Mouse (Mus musculus) gastrocnemius, adult 2 months (tissue): ENCODE measurements around the gene Lrrc8b. TPM values are rescaled to one million over a fixed set of nuclear protein-coding genes. Genes with fewer than 3 reads are reported as not detected.
A peak's percentile ranks its signal among the peaks of the same experiment; 100 is the strongest.

Experiments
- DNase-seq: peaks from one replicate; pipeline ENCODE4 v3.0.0; 2022
- H3K27ac ChIP-seq: fragments of 200-600 bp; 2 replicates; pipeline ENCODE4 v1.8.1; 2022; ENCODE audit warnings: mild to moderate bottlenecking
- H3K4me3 ChIP-seq: fragments of 200-600 bp; 2 replicates; pipeline ENCODE4 v1.8.1; 2022; ENCODE audit warnings: mild to moderate bottlenecking, moderate library complexity
- CTCF ChIP-seq: fragments of 200-600 bp; IDR thresholded peaks from 2 replicates; pipeline ENCODE4 v1.8.1; 2022; ENCODE audit warnings: antibody characterized with exemption, mild to moderate bottlenecking, moderate library complexity
- intact Hi-C: fragments of 180-260 bp; cut with DNase I; formaldehyde crosslinking; loops from one replicate; pipeline ENCODE4 v1.15.1; 2025
- total RNA-seq, 2 experiments: library from RNA; stranded (reverse); gene quantifications; 2 replicates each; pipeline ENCODE4 v1.2.3; 2021

Lrrc8b gene
- total RNA-seq, 2 experiments from 2014 or later, result 1.4 to 2.1 TPM

DNA sequence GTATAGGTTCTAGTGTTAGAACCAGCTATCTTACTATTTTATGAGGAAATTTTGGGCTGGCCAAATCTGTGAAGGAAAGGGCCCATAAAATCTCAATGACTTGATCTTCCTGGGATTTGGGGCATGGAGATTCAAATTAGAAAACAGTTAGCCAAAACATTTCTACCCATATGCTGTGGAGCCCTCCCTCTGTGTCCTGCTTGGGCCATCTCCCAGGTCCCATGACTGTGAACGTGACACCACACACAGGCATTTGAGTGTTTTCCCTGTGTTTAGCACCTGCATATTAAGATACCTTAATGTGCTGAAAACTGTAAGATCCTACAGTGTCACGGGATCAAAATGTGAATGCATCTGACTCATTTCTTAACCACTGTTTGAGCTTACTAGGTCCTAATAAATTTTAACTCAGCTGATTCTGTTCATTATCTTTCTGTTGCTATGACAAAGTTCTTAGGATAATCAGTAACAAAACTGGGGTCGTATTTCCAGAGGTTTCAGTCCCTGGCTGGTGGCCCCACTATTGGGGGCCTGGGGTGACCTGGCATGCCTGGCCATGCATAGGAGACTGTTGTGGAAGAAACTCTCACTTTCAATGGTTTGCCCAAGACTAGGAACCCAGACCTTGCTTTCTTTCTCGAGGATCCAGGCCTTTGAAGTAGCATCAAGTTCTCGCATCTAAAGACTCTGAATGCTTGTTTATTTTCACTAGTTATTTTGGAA lies 57.6 kb downstream of the Lrrc8b start:
- no peak overlapping the region for H3K27ac ChIP-seq
- no peak for DNase-seq
- intact Hi-C loops, result no loop called here
- H3K4me3 ChIP-seq, result no peak overlapping the region
- no peak for TF ChIP-seq CTCF

DNA sequence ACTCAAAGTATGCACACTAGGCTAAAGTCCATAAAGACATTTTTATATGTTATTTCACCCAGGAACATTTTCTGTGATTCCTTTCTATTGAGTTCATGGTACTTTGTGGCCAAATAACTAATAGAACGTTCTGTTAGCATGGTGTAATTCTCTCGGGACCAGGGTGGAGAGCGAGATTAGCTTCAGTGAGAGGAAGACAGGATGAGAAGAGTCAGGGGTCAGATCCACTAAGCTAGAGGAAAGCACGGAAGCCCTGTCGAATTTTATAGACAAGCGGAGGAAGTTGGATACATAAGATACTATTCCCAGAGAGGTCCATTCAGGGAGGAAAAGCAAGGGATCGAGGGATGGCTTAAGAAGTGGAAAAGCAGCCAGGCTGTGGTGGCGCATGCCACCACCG lies 62.0 kb downstream of the Lrrc8b start:
- DNase-seq, result no peak
- intact Hi-C loops, result no loop called here
- no peak for TF ChIP-seq CTCF
- H3K27ac ChIP-seq, result peak overlapping the region; percentile 28
- H3K4me3 ChIP-seq, result no peak overlapping the region

DNA sequence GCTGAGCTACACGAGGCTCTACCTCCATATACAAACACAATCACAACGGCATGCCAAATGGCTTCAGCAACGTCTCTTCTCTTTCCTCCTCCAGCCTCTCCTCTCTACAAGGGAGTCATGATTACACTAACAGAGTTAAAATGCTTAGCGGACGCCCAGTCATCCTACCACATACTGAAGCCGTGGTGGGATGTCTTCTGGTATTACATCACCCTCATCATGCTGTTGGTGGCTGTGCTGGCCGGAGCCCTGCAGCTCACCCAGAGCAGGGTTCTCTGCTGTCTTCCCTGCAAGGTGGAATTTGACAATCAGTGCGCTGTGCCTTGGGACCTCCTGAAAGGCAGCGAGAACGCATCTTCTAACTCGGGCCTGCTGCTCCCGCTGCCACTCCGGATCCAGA lies 64.1 kb downstream of the Lrrc8b start:
- Histone ChIP-seq H3K27ac (no peak overlapping the region), H3K4me3 (no peak overlapping the region)
- no peak for DNase-seq
- intact Hi-C loops, result no loop called here
- no peak for TF ChIP-seq CTCF

DNA sequence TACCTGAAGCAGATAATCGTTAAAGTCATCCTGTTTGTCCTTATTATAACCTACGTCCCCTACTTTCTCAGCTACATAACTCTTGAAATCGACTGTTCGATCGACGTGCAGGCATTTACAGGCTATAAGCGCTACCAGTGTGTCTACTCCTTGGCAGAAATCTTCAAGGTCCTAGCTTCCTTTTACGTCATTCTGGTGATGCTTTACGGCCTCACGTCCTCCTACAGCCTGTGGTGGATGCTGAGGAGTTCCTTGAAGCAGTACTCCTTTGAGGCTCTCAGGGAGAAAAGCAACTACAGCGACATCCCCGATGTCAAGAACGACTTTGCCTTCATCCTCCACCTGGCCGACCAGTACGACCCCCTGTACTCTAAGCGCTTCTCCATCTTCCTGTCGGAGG lies 65.0 kb downstream of the Lrrc8b start:
- DNase-seq, result no peak
- TF ChIP-seq CTCF, result no peak
- H3K4me3 ChIP-seq, result no peak overlapping the region
- intact Hi-C loops, result no loop called here
- no peak overlapping the region for H3K27ac ChIP-seq

DNA sequence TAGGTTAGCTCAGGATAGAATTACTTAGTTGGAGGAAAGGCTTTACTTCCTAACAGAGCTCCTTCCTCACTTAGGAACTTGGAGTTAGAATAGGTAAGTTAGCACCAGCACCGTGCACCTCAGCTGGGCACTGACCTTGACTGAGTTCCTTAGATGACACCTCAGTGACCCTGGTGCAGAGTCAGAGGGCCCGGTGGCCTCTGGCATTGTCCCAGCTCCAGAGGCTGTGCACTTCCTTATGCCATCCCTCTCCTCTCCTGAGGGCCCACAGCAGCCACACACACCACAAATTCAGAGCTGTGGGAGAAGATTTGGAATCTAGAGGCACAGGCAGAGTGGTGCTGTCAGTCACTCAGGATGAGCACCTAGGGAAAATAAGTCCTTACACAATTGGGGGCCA lies 68.1 kb downstream of the Lrrc8b start:
- Histone ChIP-seq H3K4me3 (no peak overlapping the region), H3K27ac (no peak overlapping the region)
- TF ChIP-seq CTCF, result no peak
- intact Hi-C loops, result no loop called here
- DNase-seq, result no peak

DNA sequence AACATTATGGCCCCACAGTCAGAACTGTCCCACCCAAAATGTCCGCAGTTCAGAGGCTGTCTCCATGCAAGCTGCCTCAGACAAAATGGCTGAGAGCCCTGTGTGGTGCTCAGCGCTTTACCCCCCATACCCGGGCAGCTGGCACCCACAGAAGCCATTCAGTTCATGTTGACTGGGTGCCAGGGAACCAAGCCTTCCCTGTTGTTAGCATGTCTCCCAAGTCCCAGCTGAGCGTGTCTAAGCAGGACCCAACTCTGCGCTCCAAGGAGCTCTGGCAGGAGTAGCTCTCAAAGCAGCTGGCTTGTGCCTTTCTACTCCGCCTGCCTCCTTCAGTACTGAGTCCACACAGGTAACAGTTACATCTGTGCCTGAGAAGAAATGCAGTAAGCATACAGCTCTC lies 68.7 kb downstream of the Lrrc8b start:
- intact Hi-C loops, result no loop called here
- Histone ChIP-seq H3K4me3 (no peak overlapping the region), H3K27ac (no peak overlapping the region)
- no peak for TF ChIP-seq CTCF
- no peak for DNase-seq

DNA sequence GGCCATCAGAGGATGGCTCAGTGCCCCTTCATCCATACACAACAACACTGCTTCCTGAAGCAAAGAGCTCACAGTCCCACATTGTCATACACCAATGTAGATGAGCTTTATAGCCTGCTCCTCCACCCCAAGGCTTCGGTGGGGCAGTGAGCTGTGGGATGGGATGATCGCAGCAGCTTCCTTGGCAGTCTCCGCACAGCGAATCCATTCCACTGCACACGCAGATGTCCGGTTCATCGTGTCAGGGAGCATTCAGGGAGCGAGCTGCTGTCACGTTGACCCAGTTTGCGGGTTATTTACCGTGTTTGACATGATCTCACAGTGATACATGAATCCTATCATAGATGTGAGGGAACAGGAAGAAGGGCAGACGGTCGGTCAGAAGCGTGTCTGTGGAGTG lies 69.3 kb downstream of the Lrrc8b start:
- no peak for TF ChIP-seq CTCF

DNA sequence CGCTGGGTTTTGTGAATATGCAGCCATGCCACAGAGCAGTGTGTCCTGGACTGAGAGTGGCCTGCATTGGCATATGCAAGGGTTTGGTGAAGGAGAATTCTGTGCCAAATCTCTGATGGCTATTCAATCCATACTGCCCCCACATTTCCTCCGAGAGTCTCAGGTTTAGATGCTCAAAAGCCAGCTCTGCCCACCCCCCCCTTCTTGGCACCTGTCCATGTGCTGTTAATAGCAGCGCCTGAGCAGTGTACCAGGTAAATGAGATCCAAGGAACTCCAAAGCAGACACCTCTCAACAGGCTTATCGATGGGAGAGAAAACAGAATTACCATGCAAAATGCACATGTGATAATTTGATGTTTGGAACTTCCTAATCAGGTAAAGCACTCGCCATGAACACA lies 74.6 kb downstream of the Lrrc8b start:
- intact Hi-C loops, result loop anchor here (10.0 kb wide), 1 partner anchor 385 kb away; the partner anchor contains the start of gene Zfp326
- Histone ChIP-seq H3K27ac (no peak overlapping the region), H3K4me3 (no peak overlapping the region)
- TF ChIP-seq CTCF, result no peak
- no peak for DNase-seq

More for the DNA sequence above, 69.3 kb downstream of the Lrrc8b start:
- intact Hi-C loops, result no loop called here
- Histone ChIP-seq H3K27ac (no peak overlapping the region), H3K4me3 (no peak overlapping the region)
- DNase-seq, result no peak

DNA sequence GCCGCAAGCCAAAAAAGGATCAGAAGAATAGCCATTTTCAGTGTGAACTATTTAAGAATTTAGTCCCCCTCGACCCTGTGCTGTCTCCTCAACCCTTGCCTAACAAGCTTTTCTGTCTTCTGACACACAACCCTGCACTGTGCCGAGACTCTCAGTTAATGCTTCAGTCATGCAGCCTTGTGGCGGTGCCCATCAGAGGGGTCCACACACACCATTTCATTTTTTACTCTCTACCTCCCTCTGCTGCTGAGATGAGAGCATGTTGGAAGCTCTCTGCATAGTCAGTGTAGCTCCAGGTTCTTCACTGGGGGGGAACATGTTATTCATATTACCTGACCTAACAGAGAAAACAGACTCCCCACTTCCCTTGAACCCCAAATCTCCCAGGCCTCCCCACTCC lies 75.8 kb downstream of the Lrrc8b start:
- TF ChIP-seq CTCF, result peak; percentile 23
- Histone ChIP-seq H3K27ac (no peak overlapping the region), H3K4me3 (no peak overlapping the region)
- intact Hi-C loops, result loop anchor here (10.0 kb wide), 1 partner anchor 383 kb away; the partner anchor contains the start of gene Zfp326
- DNase-seq, result no peak

DNA sequence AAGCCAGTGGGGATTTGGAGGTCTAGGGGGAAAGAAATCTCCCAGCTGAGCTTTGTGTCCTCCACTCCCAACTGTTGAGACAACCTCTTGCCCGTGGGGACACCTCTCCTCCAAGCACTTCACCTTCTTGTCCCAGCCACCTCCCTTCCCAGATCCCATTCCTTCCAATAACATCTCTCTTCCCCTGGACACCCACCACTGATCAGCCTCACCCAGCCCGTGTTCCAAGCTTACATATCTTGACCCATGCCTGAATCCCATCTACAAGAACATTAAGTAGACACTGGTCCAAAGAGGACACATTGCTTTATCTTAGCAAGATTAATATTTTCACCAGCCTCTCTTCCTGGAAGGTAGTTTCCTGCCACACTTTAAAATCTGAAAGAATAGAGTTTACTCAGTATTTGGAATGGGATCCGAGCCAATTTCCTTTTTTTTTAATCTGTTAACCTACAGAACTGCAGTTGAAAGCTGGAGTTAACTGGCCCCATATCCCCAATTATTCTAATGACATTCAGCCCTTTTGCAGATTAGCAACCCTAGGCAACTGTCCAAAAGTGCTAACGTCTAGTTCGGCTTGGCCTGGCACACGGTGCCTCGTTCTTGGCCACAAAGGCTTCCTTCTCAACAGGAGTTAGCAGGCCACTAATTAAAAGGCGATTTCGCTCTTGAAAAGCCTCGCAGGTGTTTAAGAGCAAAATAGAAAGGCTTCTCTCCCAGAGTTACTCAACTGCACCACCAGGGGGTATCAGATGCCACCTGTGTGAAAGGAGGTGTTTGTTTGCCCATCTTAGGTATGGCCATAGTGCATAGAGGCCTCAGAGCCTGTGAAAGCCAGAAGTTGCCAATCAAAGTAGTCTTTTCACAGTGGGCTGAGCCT lies 77.0 kb downstream of the Lrrc8b start:
- H3K4me3 ChIP-seq, result no peak overlapping the region
- no peak for DNase-seq
- TF ChIP-seq CTCF, result peak; percentile 53
- intact Hi-C loops, result loop anchor here (1.0 to 10.0 kb wide), 2 partner anchors 161 to 382 kb away; partner anchors contain the start of gene Zfp326
- no peak overlapping the region for H3K27ac ChIP-seq

DNA sequence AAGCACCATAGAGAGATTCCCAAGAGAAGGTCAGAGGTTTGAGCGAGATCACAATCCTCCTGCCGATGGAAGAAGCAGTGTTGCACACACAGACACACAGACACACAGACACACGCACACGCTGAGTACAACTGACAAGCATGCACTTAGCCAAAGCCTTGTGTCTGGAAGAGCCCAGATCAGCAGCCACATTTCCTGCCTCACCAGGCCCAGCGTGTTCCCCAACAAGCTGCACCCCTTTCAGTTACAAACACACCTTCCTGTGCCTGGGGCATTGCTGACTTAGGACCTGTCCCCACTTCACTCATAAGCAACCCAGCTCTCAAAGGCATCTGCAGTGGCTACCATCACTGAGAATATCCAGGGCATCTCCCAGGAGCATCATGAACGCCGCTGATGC lies 77.8 kb downstream of the Lrrc8b start:
- no peak for TF ChIP-seq CTCF
- Histone ChIP-seq H3K27ac (no peak overlapping the region), H3K4me3 (no peak overlapping the region)
- no peak for DNase-seq
- intact Hi-C loops, result loop anchor here (1.0 to 10.0 kb wide), 2 partner anchors 160 to 381 kb away; partner anchors contain the start of gene Zfp326

DNA sequence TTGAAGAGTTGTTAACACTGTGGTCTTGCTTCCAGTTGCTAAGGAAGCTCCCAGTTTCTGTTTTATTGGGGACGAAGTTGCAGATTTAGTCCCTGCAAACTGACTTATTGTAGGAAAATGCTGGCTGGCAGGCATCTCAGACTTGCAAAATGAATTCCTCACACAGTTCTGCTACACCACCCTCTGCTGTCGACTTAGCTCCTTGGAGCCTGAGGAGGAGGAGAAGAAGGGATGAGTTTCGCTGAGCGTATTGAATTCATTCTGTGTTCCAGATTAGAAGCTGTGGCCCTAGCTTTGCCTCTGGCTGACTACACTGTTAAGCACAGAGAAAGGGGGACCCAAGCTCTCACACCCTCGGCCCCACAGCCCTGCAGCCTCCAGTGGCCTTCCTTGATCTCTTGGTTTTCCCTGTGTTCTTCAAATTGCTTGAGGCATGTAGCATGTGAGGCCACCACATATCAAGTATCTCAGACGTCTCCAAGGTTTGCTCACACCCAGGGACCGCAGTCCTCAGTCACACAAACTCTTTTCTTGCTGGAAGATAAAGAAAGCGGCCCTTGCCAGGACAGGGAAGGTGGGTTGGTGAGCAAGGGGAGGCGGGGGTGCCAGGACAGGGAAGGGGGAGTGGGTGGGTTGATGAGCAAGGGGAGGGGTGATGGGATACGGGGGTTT lies 78.8 kb downstream of the Lrrc8b start:
- DNase-seq, result no peak
- no peak for TF ChIP-seq CTCF
- Histone ChIP-seq H3K27ac (0 out of 2 replicates have a peak overlapping the region, but pooled peaks have one; percentile 20), H3K4me3 (no peak overlapping the region)
- intact Hi-C loops, result loop anchor here (10.0 kb wide), 1 partner anchor 380 kb away; the partner anchor contains the start of gene Zfp326
